Mouse (Mus musculus) C2C12 (cell line): Measurements from ENCODE around the gene Gucd1. TPM values are rescaled to one million over a fixed set of nuclear protein-coding genes. Genes with fewer than 3 reads are reported as not detected.
"Not testable (repeated sequence)": the region's sequence is repeated elsewhere in the genome, so short reads cannot be mapped to it uniquely, and the experiment has no call there.

Experiments used
- H3K27me3 ChIP-seq: one replicate; pipeline ENCODE4 v1.6.1; 2011; ENCODE audit not compliant: control insufficient read depth, insufficient read depth, insufficient read length
- H3K36me3 ChIP-seq: one replicate; pipeline ENCODE4 v1.6.1; 2011; ENCODE audit not compliant: control insufficient read depth, insufficient read depth
- H3K4me3 ChIP-seq: one replicate; pipeline ENCODE4 v1.5.1; 2011; ENCODE audit warnings: mild to moderate bottlenecking, control low read depth; ENCODE audit not compliant: poor library complexity, insufficient read depth, severe bottlenecking
- H3K79me2 ChIP-seq: one replicate; pipeline ENCODE4 v1.6.1; 2011; ENCODE audit not compliant: control insufficient read depth, insufficient read depth
- H3K79me3 ChIP-seq: one replicate; pipeline ENCODE4 v1.6.1; 2011; ENCODE audit warnings: low read depth, control low read depth
- H3ac ChIP-seq: one replicate; pipeline ENCODE3; 2011; ENCODE audit warnings: low read depth; ENCODE audit not compliant: control insufficient read depth, insufficient read length
- CEBPB ChIP-seq: IDR thresholded peaks from one replicate; pipeline ENCODE4 v1.6.1; 2011; ENCODE audit warnings: low read depth, mild to moderate bottlenecking, control low read depth, moderate library complexity
- CTCF ChIP-seq: IDR thresholded peaks from one replicate; pipeline ENCODE4 v1.5.1; 2011; ENCODE audit not compliant: control insufficient read depth, insufficient read depth, insufficient read length
- FOSL1 ChIP-seq: IDR thresholded peaks from one replicate; pipeline ENCODE4 v1.8.0; 2011; ENCODE audit warnings: mild to moderate bottlenecking, low read length; ENCODE audit not compliant: poor library complexity, insufficient read depth, severe bottlenecking
- MAX ChIP-seq: IDR thresholded peaks from one replicate; pipeline ENCODE4 v1.6.1; 2011; ENCODE audit warnings: mild to moderate bottlenecking, control low read depth
- MYOD1 ChIP-seq: IDR thresholded peaks from one replicate; pipeline ENCODE4 v1.6.1; 2011; ENCODE audit warnings: low read depth; ENCODE audit not compliant: control insufficient read depth, insufficient read length
- MYOG ChIP-seq: IDR thresholded peaks from one replicate; pipeline ENCODE4 v1.6.1; 2011; ENCODE audit not compliant: control insufficient read depth, insufficient read length; ENCODE audit errors: extremely low read depth
- USF1 ChIP-seq: IDR thresholded peaks from one replicate; pipeline ENCODE4 v1.6.1; 2011; ENCODE audit warnings: low read depth, mild to moderate bottlenecking, control low read depth, moderate library complexity
- polyA plus RNA-seq: library from polyadenylated mRNA; unstranded; fragments of >200 nt; fragmentation: generic; extraction: Trizol; gene quantifications from one replicate; pipeline ENCODE4 v1.2.1, GENCODE M21; 2012; ENCODE audit warnings: missing spikeins

The Gucd1 gene
- polyA plus RNA-seq, 1 experiment = 15.7 TPM

DNA sequence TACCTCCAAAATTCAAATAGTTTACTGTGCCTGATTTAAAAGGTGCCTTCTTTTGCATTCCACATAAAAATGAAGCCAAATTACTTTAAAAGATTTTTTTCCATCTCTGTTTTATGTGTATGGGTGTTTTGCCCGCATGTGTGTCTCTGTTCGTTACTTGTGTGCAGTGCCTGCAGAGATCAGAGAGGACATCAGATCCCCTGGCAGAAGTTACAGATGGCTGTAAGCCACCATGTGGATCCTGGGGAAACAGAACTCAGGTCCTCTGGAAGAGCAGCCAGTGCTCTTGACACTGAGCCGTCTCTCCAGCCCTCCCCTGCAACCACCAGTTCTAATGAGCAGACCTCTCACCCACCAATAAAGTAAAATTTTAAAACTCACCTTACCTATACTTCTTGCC, 55.0 kb downstream of the Gucd1 start:
- Histone ChIP-seq H3K4me3 (no peak overlapping the region), H3ac (no peak overlapping the region), H3K79me2 (no peaks in the 10 kb centered on the region), H3K79me3 (no peaks in the 10 kb centered on the region), H3K27me3 (no peaks in the 10 kb centered on the region), H3K36me3 (no peaks in the 10 kb centered on the region)
- TF ChIP-seq MYOD1 (no peak), FOSL1 (no peak), CEBPB (no peak)

DNA sequence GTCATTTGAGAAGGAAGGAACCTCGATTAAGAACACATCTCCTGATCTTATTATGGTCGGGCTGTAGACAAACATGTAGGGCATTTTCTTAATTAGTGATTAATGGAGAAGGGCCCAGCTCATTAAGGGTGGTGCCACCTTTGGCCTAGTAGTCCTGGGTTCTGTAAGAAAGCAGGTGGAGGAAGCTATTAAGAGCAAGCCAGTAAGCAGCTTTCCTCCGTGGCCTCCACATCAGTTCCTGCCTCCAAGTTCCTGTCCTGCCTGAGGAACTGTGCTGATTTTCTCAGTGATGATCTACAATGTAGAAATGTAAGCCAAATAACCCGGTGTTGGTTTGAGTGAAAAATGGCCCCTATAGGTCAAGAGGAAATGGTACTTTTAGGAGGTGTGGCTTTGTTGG, 59.4 kb downstream of the Gucd1 start:
- H3K4me3 ChIP-seq = no peak overlapping the region
- H3K79me2 ChIP-seq = no peaks in the 10 kb centered on the region
- H3K36me3 ChIP-seq = no peaks in the 10 kb centered on the region
- H3K27me3 ChIP-seq = no peaks in the 10 kb centered on the region
- no peak overlapping the region for H3ac ChIP-seq
- H3K79me3 ChIP-seq = no peaks in the 10 kb centered on the region
- TF ChIP-seq MAX (no peak), FOSL1 (no peak), USF1 (no peak), CTCF (no peak), MYOG (no peak), CEBPB (no peak), MYOD1 (no peak)

DNA sequence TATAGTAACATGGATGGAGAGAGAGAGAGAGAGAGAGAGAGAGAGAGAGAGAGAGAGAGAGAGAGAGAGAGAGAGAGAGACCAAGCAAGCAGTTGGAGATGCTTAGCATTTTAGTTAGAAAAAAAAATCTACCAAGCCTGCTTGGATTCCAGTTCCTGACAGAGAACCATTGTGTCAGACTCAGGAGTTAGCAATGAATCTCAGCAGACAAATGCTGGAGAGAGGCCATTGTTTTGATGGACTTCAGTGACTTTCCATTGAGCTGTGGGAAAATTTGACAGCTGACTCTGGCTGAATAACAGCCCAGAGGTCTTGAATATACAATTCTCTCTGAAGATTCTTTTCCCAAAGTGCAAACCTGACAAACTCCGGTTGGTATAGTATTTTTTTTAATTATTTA, 59.9 kb downstream of the Gucd1 start:
- H3K79me2 ChIP-seq = no peaks in the 10 kb centered on the region
- H3K36me3 ChIP-seq = no peaks in the 10 kb centered on the region
- H3K79me3 ChIP-seq = no peaks in the 10 kb centered on the region
- no peaks in the 10 kb centered on the region for H3K27me3 ChIP-seq
- TF ChIP-seq MYOG (no peak), CTCF (no peak), MAX (no peak), FOSL1 (no peak), USF1 (no peak), CEBPB (no peak), MYOD1 (no peak)
- H3ac ChIP-seq = no peak overlapping the region
- no peak overlapping the region for H3K4me3 ChIP-seq

DNA sequence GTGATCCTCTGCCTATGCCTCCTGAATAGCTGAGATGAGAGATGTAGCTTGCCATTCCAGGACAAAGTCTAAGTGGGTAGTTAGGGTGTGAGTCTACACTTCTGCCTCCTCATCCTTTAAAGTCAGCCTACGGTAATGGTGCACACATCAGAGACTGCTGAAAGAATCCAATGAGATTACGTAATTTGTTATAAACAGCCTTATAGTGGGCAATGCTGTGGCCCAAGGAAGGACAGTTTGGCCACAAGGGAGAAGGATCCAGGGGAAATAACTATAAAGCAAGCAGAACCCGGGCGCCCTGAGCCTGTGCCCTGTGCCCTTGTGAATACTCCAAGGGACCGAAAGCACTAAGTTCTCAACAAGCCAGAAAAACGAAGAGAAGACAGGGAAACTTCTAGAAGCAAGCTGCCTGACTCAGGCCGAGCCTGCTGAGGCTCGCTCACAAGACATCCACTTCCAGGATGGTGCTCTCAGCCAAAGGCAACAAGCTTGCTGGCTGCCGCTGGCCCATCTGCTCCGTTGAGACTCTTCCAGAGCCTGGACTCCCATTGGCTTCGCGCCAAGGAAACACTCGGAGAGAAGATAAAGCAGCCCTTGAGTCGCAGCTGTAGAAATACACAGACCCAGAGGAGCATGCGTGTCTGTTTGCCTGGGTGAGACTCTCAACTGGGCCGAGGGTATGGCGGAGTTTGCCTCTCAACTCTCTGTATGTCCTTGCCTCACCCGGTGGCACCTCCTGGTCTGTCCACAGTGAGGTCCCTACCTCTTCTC, 61.5 kb downstream of the Gucd1 start:
- H3K79me3 ChIP-seq, H3ac ChIP-seq, H3K27me3 ChIP-seq, H3K79me2 ChIP-seq, H3K4me3 ChIP-seq, H3K36me3 ChIP-seq: not testable (repeated sequence)

DNA sequence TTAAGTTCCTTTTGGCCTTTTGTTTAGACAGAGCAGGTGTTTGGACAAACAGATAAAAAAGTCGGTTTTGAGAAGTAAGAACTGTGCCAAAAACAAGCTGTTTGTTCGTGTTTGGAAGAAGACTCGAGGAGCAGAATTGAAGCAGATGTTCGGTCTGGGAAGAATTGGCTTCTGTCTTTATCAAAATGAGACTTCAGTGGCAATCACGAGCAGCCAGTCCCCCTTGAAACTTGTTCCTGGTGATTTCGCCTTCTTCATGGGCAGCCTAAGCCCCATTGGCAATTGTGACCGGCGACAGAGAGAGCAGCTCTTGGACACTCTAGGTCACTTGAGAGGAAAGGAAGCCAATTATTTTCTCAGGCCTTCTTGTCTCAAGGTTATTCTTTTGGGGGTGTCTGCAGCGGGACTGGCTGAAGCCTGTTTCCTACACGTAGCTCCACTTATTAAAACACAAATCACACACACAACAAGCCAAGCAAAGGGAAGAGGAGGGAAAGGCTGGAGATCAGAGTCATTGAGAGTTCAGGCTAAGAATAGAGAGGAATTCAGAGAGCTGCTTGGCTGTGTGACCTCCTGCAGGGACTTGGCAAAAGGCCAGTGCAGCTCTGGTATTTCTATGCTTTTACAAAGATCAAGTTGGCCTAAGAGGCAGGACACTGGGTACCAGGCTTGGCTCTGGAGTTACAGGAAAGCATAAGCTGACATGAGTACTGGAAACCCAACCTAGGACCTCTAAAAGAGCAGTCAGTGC, 66.6 kb downstream of the Gucd1 start:
- H3K4me3 ChIP-seq = no peak overlapping the region
- H3ac ChIP-seq = no peak overlapping the region
- no peak for TF ChIP-seq MYOD1
- TF ChIP-seq CTCF = no peak
- TF ChIP-seq MAX = no peak
- no peak for TF ChIP-seq USF1
- TF ChIP-seq FOSL1 = no peak
- no peak for TF ChIP-seq CEBPB
- no peak for TF ChIP-seq MYOG
- no peaks in the 10 kb centered on the region for H3K36me3 ChIP-seq
- H3K27me3 ChIP-seq = no peaks in the 10 kb centered on the region
- H3K79me2 ChIP-seq = no peaks in the 10 kb centered on the region
- no peaks in the 10 kb centered on the region for H3K79me3 ChIP-seq

DNA sequence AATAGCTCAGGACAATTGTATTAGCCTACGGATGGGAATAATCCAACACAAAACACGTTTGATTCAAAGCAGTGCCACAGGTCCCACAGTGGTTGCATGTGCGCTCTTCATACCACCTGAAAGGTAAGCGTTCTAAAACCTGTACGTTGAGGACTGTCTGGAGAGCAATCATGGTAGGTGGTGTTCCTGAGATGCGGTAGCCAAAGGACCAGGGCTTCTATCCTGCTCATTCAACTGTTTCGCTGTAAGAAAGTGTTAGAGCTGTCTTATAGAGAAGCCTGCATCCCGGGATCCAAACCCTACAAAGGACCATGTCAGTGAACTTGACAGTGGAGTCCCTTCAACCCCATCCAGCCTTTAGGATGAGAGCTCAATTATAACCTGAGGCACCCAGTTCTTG, 67.4 kb downstream of the Gucd1 start:
- H3K79me2 ChIP-seq = no peaks in the 10 kb centered on the region
- no peaks in the 10 kb centered on the region for H3K79me3 ChIP-seq
- TF ChIP-seq USF1 = no peak
- TF ChIP-seq MAX = no peak
- no peak for TF ChIP-seq CEBPB
- TF ChIP-seq MYOG = no peak
- TF ChIP-seq MYOD1 = no peak
- TF ChIP-seq FOSL1 = no peak
- TF ChIP-seq CTCF = no peak
- H3K4me3 ChIP-seq = no peak overlapping the region
- H3K36me3 ChIP-seq = no peaks in the 10 kb centered on the region
- no peaks in the 10 kb centered on the region for H3K27me3 ChIP-seq
- no peak overlapping the region for H3ac ChIP-seq
